Mouse (Mus musculus) stomach, embryonic 16.5 days (tissue): ENCODE measurements around the gene Tbck. TPM values are rescaled to one million over a fixed set of nuclear protein-coding genes. Genes with fewer than 3 reads are reported as not detected.

ENCODE experiments used
- ATAC-seq: fragments of 200-750 bp; cut with Nextera tagmentation; 2 replicates; pipeline ENCODE4 v1.8.0; 2017; ENCODE audit warnings: moderate number of reproducible peaks, moderate TSS enrichment; ENCODE audit not compliant: insufficient read depth, low FRiP score
- H3K27ac ChIP-seq: fragments of 300-500 bp; sonication (generic); 2 replicates; pipeline ENCODE4 v1.5.1; 2014; ENCODE audit warnings: low read length
- H3K27me3 ChIP-seq: fragments of 300-500 bp; sonication (generic); 2 replicates; pipeline ENCODE4 v1.6.1; 2014; ENCODE audit warnings: low read length, control low read depth, mixed read lengths; ENCODE audit not compliant: control insufficient read depth, insufficient read depth
- H3K36me3 ChIP-seq: fragments of 300-500 bp; sonication (generic); 2 replicates; pipeline ENCODE4 v1.6.1; 2014; ENCODE audit warnings: low read length; ENCODE audit not compliant: control insufficient read depth, insufficient read depth
- H3K4me1 ChIP-seq: fragments of 300-500 bp; sonication (generic); 2 replicates; pipeline ENCODE4 v1.6.1; 2014; ENCODE audit warnings: low read length, control low read depth, mixed read lengths; ENCODE audit not compliant: control insufficient read depth, insufficient read depth
- H3K4me2 ChIP-seq: fragments of 300-500 bp; sonication (generic); 2 replicates; pipeline ENCODE4 v1.6.1; 2014; ENCODE audit warnings: low read depth, low read length, mixed read lengths
- H3K4me3 ChIP-seq: fragments of 300-500 bp; sonication (generic); replicated peaks from 2 replicates; pipeline ENCODE4 v1.5.1; 2014; ENCODE audit warnings: mild to moderate bottlenecking, low read length
- H3K9ac ChIP-seq: fragments of 300-500 bp; sonication (generic); 2 replicates; pipeline ENCODE4 v1.6.1; 2014; ENCODE audit warnings: low read length
- H3K9me3 ChIP-seq: fragments of 300-500 bp; sonication (generic); replicated peaks from 2 replicates; pipeline ENCODE4 v1.6.1; 2016; ENCODE audit warnings: low read length, control low read depth; ENCODE audit not compliant: control insufficient read depth
- WGBS: fragments of 180-500 bp; shearing (Covaris S2); extraction: QIAGEN DNeasy Blood & Tissue Kit; methylation state at CpG from one replicate; pipeline ENCODE4 v1.1.7; 2014; 5-methylcytosine and 5-hydroxymethylcytosine counted together
- polyA plus RNA-seq: library from polyadenylated mRNA; unstranded; fragments of >200 nt; fragmentation: Nextera tagmentation; extraction: Ambion mirVana; gene quantifications from 2 replicates; pipeline ENCODE4 v1.2.1, GENCODE M21; 2015

Gene Tbck
- polyA plus RNA-seq, 1 experiment from 2014 or later = 17.0 TPM

- Histone ChIP-seq H3K9me3 (no peaks in the 10 kb centered on the region), H3K27ac (no peak overlapping the region), H3K4me3 (no peak overlapping the region), H3K36me3 (no peaks in the 10 kb centered on the region), H3K4me2 (no peak overlapping the region), H3K9ac (no peak overlapping the region), H3K27me3 (no peaks in the 10 kb centered on the region), H3K4me1 (0 out of 2 replicates have a peak, but pooled peaks cover 4% of the 10 kb centered on the region)
- WGBS = 81% methylated on average over 3 of the region's 3 CpGs
- no peak for ATAC-seq
These were observed 196.4 kb downstream of the Tbck start for GRCm38 (mm10) chr3:132880361-132880760.

GRCm38 (mm10) chr3:132880826-132881225 is 196.9 kb downstream of the Tbck start:
- Histone ChIP-seq H3K9me3 (no peaks in the 10 kb centered on the region), H3K27ac (no peak overlapping the region), H3K4me1 (0 out of 2 replicates have a peak, but pooled peaks cover 4% of the 10 kb centered on the region), H3K4me2 (no peak overlapping the region), H3K36me3 (no peaks in the 10 kb centered on the region), H3K9ac (no peak overlapping the region), H3K4me3 (no peak overlapping the region), H3K27me3 (no peaks in the 10 kb centered on the region)
- WGBS = 64% methylated on average over 9 of the region's 9 CpGs
- ATAC-seq = no peak

- H3K36me3 ChIP-seq = no peaks in the 10 kb centered on the region
- H3K27ac ChIP-seq = no peak overlapping the region
- ATAC-seq = no peak
- H3K9ac ChIP-seq = no peak overlapping the region
- no peak overlapping the region for H3K4me2 ChIP-seq
- H3K9me3 ChIP-seq = no peaks in the 10 kb centered on the region
- no peaks in the 10 kb centered on the region for H3K27me3 ChIP-seq
- H3K4me1 ChIP-seq = no peaks in the 10 kb centered on the region
- H3K4me3 ChIP-seq = no peak overlapping the region
- 69% methylated on average over 9 of the region's 9 CpGs for WGBS
These were observed 199.3 kb downstream of the Tbck start for GRCm38 (mm10) chr3:132883256-132883655.

DNA sequence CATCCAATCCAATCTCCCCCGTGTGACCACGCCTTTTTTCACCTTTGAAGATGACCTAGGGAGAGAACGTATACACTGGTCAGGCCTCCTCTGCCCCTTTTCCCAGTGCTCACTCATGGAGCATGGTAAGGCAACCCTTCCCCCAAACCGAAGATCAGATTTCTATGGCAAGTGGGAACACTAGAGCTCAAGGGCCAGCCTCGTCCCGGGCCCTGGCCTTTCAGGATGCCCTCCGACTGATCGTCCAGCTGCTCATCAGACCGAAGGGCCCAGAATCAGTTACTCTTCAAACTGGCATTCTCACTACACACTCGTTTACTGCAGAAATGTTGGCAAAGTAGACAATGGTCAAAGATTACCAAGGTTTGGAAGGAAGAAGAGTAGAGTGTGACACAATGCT is 200.5 kb downstream of the Tbck start:
- no peaks in the 10 kb centered on the region for H3K9me3 ChIP-seq
- no peak for ATAC-seq
- no peak overlapping the region for H3K4me3 ChIP-seq
- WGBS = 80% methylated on average over 10 of the region's 10 CpGs
- no peaks in the 10 kb centered on the region for H3K27me3 ChIP-seq
- H3K4me2 ChIP-seq = no peak overlapping the region
- no peaks in the 10 kb centered on the region for H3K36me3 ChIP-seq
- no peak overlapping the region for H3K9ac ChIP-seq
- H3K4me1 ChIP-seq = no peaks in the 10 kb centered on the region
- no peak overlapping the region for H3K27ac ChIP-seq

DNA sequence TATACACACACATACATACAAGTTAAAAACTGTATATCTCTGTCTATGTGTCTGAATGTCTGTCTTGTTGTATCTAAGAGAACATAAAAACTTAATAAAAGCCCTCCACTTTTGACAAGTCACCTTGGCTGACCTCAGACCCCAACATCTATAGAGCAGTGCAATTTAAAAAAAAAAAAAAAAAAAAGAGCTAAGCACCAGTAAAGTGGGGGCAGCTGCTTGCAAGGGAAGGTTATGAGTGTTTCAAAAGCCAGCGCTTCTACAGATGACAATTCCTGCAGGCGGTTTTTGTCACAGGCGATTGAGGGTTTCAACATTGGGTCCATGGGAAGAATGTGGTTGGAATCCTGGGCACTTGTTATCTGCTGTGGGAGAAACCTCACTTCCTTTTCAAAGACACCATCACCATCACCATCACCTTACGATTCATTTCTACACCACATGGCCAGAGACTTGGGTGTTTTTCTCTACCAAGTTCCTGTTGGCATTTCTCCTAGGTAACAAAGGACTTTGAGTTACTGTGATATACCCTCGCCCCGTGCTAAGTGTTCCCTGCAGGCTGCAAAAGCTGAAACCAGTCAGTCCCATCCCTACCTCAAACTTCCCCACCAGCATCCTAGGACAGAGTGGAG is 202.6 kb downstream of the Tbck start:
- Histone ChIP-seq H3K9ac (no peak overlapping the region), H3K4me2 (no peak overlapping the region), H3K4me1 (no peaks in the 10 kb centered on the region), H3K4me3 (no peak overlapping the region), H3K27me3 (no peaks in the 10 kb centered on the region), H3K27ac (no peak overlapping the region), H3K9me3 (no peaks in the 10 kb centered on the region), H3K36me3 (no peaks in the 10 kb centered on the region)
- WGBS = 77% methylated on average over 6 of the region's 6 CpGs
- no peak for ATAC-seq

DNA sequence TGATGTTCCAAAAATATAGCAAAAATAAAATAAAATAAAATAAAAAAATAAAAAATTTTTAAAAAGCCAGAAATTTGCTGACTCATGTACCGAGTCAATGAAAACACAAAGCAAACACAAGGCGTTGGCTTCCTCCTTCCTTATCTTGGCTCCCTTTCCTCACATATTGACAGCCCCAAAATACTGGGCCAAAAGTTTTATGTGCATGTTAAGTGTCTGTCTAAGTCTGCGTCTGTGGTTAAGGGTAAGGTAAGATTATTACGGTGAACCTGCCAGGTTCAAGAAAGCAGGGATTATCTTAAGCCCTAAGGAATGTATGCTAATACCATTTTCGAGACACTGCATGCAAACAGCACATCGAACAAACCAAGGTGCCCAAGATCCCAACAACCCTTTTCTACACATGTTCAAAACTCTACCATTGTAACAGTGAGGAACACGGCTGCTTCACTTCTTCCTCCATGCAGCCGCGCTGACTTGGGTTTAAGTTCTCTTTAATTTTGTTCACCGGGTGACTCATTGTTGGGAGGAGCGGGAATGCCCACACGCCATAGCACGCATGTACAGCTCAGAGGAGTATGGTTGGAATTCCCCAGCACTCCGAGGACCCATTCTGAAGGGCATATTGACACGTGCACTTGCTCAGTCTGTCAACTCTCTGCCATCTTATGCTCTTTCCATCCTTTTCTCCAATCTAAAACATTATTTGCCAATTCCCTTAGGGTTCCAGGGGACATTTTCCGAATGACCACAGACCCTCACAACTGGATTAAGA is 203.3 kb downstream of the Tbck start:
- no peak overlapping the region for H3K4me3 ChIP-seq
- no peaks in the 10 kb centered on the region for H3K27me3 ChIP-seq
- H3K27ac ChIP-seq = no peak overlapping the region
- WGBS = 75% methylated on average over 16 of the region's 16 CpGs
- H3K9me3 ChIP-seq = no peaks in the 10 kb centered on the region
- H3K9ac ChIP-seq = no peak overlapping the region
- H3K4me1 ChIP-seq = no peaks in the 10 kb centered on the region
- ATAC-seq = peak; percentile 33; the same call in 1 of the 2 replicates
- H3K4me2 ChIP-seq = no peak overlapping the region
- H3K36me3 ChIP-seq = no peaks in the 10 kb centered on the region

Other genes starting within 250 kb of the Tbck start
- gene Gimd1, start 54.3 kb upstream of the Tbck start, polyA plus RNA-seq = 1.1 and 3.1 TPM in 2 replicates
- 67.2 and 70.2 TPM in 2 replicates for gene Aimp1, start 226 bp downstream of the Tbck start, polyA plus RNA-seq